Mouse (Mus musculus) heart, embryonic 15.5 days (tissue): ENCODE data around the gene Eri3. TPM values are rescaled to one million over a fixed set of nuclear protein-coding genes. Genes with fewer than 3 reads are reported as not detected.

Experiments used
- ATAC-seq: fragments of 200-750 bp; cut with Nextera tagmentation; replicated peaks from 2 replicates; pipeline ENCODE4 v1.8.0; 2017; ENCODE audit warnings: low read depth, moderate TSS enrichment; ENCODE audit not compliant: insufficient number of reproducible peaks, insufficient read depth, low FRiP score
- H3K27ac ChIP-seq: fragments of 300-500 bp; sonication (generic); 2 replicates; pipeline ENCODE4 v1.5.1; 2015; ENCODE audit warnings: mild to moderate bottlenecking, inconsistent platforms
- H3K27me3 ChIP-seq: fragments of 300-500 bp; sonication (generic); 2 replicates; pipeline ENCODE4 v1.6.1; 2015; ENCODE audit warnings: inconsistent platforms
- H3K36me3 ChIP-seq: fragments of 300-500 bp; sonication (generic); 2 replicates; pipeline ENCODE4 v1.6.1; 2015; ENCODE audit warnings: mild to moderate bottlenecking, inconsistent platforms
- H3K4me1 ChIP-seq: fragments of 300-500 bp; sonication (generic); replicated peaks from 2 replicates; pipeline ENCODE4 v1.6.1; 2015; ENCODE audit warnings: inconsistent platforms
- H3K4me2 ChIP-seq: fragments of 300-500 bp; sonication (generic); 2 replicates; pipeline ENCODE4 v1.6.1; 2015; ENCODE audit warnings: inconsistent platforms, mild to moderate bottlenecking, moderate library complexity
- H3K4me3 ChIP-seq: fragments of 300-500 bp; sonication (generic); 2 replicates; pipeline ENCODE4 v1.5.1; 2015; ENCODE audit warnings: mild to moderate bottlenecking, inconsistent platforms
- H3K9ac ChIP-seq: fragments of 300-500 bp; sonication (generic); 2 replicates; pipeline ENCODE4 v1.6.1; 2015; ENCODE audit warnings: mild to moderate bottlenecking, inconsistent platforms
- H3K9me3 ChIP-seq: fragments of 300-500 bp; sonication (generic); replicated peaks from 2 replicates; pipeline ENCODE4 v1.6.1; 2016; ENCODE audit warnings: inconsistent platforms
- WGBS: fragments of 180-500 bp; shearing (Covaris S2); methylation state at CpG from one replicate; pipeline ENCODE4 v1.1.7; 2015; ENCODE audit warnings: mixed read lengths; 5-methylcytosine and 5-hydroxymethylcytosine counted together
- polyA plus RNA-seq: library from polyadenylated mRNA; unstranded; fragments of >200 nt; fragmentation: Nextera tagmentation; extraction: Ambion mirVana; gene quantifications from 2 replicates; pipeline ENCODE4 v1.2.1, GENCODE M21; 2015

Eri3 gene
- polyA plus RNA-seq, 1 experiment from 2014 or later = 104 TPM

DNA sequence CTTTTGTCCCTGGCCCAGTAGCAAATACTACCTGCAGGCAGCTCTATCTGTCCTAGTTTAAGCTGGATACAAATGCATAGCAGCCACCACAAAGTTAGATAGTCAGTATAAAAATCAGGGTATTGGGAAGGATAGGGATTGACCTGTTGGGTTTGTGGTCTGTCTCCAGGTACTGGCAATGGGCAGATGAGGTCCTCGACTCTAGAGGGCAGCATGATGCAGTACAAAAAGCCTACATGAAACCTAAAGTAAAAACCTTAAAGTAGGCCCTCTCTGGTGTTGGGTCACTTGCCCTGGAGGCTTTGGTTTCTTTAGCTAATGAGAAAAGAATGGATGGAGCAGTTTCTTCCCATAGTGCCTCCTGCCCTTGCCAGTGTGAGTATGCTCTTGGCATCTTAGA is 78.3 kb downstream of the Eri3 start:
- Histone ChIP-seq H3K36me3 (no peaks in the 10 kb centered on the region), H3K27me3 (no peaks in the 10 kb centered on the region), H3K9me3 (no peaks in the 10 kb centered on the region), H3K9ac (no peak overlapping the region), H3K4me1 (peaks cover 14% of the 10 kb centered on the region), H3K4me3 (no peak overlapping the region), H3K4me2 (no peak overlapping the region), H3K27ac (no peak overlapping the region)
- 36% methylated on average over 1 of the region's 1 CpGs for WGBS
- ATAC-seq = no peak

- 69% methylated on average over 6 of the region's 6 CpGs for WGBS
- no peak overlapping the region for H3K9ac ChIP-seq
- 0 out of 2 replicates have a peak, but pooled peaks have one; percentile 50 for ATAC-seq
These were observed 80.0 kb downstream of the Eri3 start for GRCm38 (mm10) chr4:117630053-117630670.

GRCm38 (mm10) chr4:117633527-117633926 is 83.4 kb downstream of the Eri3 start:
- no peak for ATAC-seq
- Histone ChIP-seq H3K36me3 (no peaks in the 10 kb centered on the region), H3K27ac (no peak overlapping the region), H3K9ac (no peak overlapping the region), H3K4me1 (peaks cover 13% of the 10 kb centered on the region; the same call in 1 of the 2 replicates), H3K4me3 (no peak overlapping the region), H3K27me3 (no peaks in the 10 kb centered on the region), H3K9me3 (no peaks in the 10 kb centered on the region), H3K4me2 (no peak overlapping the region)
- 65% methylated on average over 5 of the region's 5 CpGs for WGBS

More at GRCm38 (mm10) chr4:117630053-117630670, 80.0 kb downstream of the Eri3 start:
- H3K9me3 ChIP-seq = no peaks in the 10 kb centered on the region
- H3K4me1 ChIP-seq = peaks cover 5% of the 10 kb centered on the region; the same call in 1 of the 2 replicates
- H3K4me3 ChIP-seq = no peak overlapping the region
- no peaks in the 10 kb centered on the region for H3K27me3 ChIP-seq
- H3K27ac ChIP-seq = no peak overlapping the region
- no peaks in the 10 kb centered on the region for H3K36me3 ChIP-seq
- H3K4me2 ChIP-seq = no peak overlapping the region

DNA sequence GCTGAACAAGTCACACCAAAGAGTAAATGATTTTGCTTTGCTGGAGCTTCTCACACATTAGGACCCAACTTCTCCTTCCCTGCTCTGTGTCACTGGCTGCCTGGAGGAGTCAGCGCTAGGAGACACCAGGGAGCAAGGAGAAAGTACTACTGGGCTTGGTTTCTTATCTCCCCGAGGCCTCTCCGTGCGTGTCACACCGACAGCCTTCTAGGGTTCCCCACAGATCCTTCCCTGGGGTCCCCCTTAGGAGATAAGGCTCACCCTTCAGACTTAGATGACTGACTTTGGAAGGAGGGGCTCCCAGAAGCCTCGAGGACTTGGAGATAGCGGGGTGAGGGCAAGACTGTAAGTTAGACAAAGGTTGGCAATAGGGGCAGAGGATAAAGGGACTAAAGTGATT is 84.5 kb downstream of the Eri3 start:
- H3K27ac ChIP-seq = no peak overlapping the region
- no peak for ATAC-seq
- WGBS = 65% methylated on average over 7 of the region's 7 CpGs
- H3K36me3 ChIP-seq = no peaks in the 10 kb centered on the region
- no peak overlapping the region for H3K4me2 ChIP-seq
- H3K4me1 ChIP-seq = peaks cover 13% of the 10 kb centered on the region; the same call in 1 of the 2 replicates
- no peak overlapping the region for H3K4me3 ChIP-seq
- H3K9me3 ChIP-seq = no peaks in the 10 kb centered on the region
- H3K9ac ChIP-seq = no peak overlapping the region
- H3K27me3 ChIP-seq = no peaks in the 10 kb centered on the region

GRCm38 (mm10) chr4:117636152-117636551 is 86.0 kb downstream of the Eri3 start:
- 59% methylated on average over 4 of the region's 4 CpGs for WGBS
- ATAC-seq = no peak
- Histone ChIP-seq H3K4me1 (peaks cover 7% of the 10 kb centered on the region; the same call in 1 of the 2 replicates), H3K27me3 (no peaks in the 10 kb centered on the region), H3K9ac (no peak overlapping the region), H3K9me3 (no peaks in the 10 kb centered on the region), H3K36me3 (no peaks in the 10 kb centered on the region; the same call in 1 of the 2 replicates), H3K4me3 (no peak overlapping the region), H3K27ac (no peak overlapping the region), H3K4me2 (no peak overlapping the region)

DNA sequence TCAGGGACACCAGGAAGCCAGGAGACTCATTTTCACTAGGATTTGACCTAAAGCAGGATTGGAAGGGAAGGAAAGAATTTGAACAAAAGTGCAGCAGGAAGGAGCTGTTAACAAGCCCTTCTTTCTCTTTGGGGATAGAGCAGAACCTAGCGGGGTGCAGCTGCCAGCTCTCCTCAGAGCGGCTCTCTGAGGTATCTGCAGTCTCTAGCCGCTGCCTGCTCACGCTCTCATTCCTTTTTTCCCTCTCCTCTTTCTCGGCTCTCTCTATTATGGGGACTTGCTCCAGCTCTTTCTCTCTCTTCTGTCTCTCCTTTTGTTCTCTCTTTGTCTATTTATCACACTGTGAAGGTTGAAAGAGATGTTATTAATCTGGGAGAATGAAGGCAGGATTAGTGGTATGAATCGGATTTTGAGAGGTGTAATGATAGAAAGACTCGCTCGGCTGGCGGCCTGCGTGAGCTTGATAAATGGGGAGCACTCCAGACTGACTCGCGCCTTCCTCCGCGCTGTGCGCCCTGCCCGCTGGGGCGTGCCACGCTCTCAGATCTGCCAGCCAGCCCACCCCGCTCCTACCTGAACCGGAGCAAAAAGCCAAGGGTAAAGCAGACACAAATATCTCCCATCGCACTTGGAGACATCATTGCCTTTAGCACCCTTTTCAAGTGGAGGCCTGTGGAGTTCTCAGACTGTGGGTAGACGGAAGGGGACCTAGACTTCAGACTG is 86.9 kb downstream of the Eri3 start:
- WGBS = 71% methylated on average over 22 of the region's 22 CpGs
- Histone ChIP-seq H3K4me1 (peaks cover 7% of the 10 kb centered on the region; the same call in 1 of the 2 replicates), H3K36me3 (no peaks in the 10 kb centered on the region; the same call in 1 of the 2 replicates), H3K9ac (no peak overlapping the region), H3K9me3 (no peaks in the 10 kb centered on the region), H3K4me3 (no peak overlapping the region), H3K27ac (no peak overlapping the region), H3K4me2 (no peak overlapping the region), H3K27me3 (no peaks in the 10 kb centered on the region)
- ATAC-seq = no peak

GRCm38 (mm10) chr4:117640925-117641703 is 90.9 kb downstream of the Eri3 start:
- ATAC-seq = no peak
- WGBS = 95% methylated on average over 1 of the region's 1 CpGs
- Histone ChIP-seq H3K9me3 (no peaks in the 10 kb centered on the region), H3K4me1 (peaks cover 3% of the 10 kb centered on the region; the same call in 1 of the 2 replicates), H3K27ac (no peak overlapping the region), H3K27me3 (no peaks in the 10 kb centered on the region), H3K36me3 (no peaks in the 10 kb centered on the region; the same call in 1 of the 2 replicates), H3K9ac (no peak overlapping the region), H3K4me2 (no peak overlapping the region), H3K4me3 (no peak overlapping the region)

- Histone ChIP-seq H3K9ac (no peak overlapping the region), H3K27me3 (no peaks in the 10 kb centered on the region), H3K4me2 (no peak overlapping the region), H3K9me3 (no peaks in the 10 kb centered on the region), H3K4me3 (no peak overlapping the region), H3K36me3 (no peaks in the 10 kb centered on the region; the same call in 1 of the 2 replicates), H3K4me1 (peaks cover 6% of the 10 kb centered on the region; the same call in 1 of the 2 replicates), H3K27ac (no peak overlapping the region)
- ATAC-seq = no peak
- 81% methylated on average over 1 of the region's 1 CpGs for WGBS
These were observed 91.6 kb downstream of the Eri3 start for GRCm38 (mm10) chr4:117641804-117642203.

DNA sequence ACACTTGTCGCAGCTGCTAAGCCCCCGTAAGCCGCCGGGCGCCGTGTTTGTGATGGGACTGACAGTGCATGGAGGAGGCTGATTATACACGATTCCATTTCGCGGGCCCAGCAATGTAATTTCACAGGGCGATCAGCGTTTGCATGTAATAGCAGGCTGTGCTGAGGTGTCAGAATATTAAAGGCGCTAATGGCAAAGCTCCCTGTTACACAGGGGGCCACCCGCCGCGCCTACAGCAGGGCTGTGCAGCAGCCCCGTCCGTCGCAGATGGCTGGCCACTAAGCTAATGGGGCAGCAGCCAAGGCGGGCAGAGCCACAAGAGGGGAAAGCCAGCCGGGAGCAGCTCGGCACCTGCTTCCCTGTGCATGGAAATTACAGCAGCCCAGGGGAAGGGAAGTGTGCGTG is 94.9 kb downstream of the Eri3 start:
- Histone ChIP-seq H3K27ac (no peak overlapping the region), H3K9ac (no peak overlapping the region), H3K27me3 (no peaks in the 10 kb centered on the region), H3K4me1 (peaks cover 7% of the 10 kb centered on the region; the same call in 1 of the 2 replicates), H3K36me3 (peaks cover 3% of the 10 kb centered on the region; the same call in 1 of the 2 replicates), H3K9me3 (no peaks in the 10 kb centered on the region), H3K4me3 (no peak overlapping the region), H3K4me2 (no peak overlapping the region)
- no peak for ATAC-seq
- WGBS = 60% methylated on average over 22 of the region's 22 CpGs

GRCm38 (mm10) chr4:117645859-117646258 is 95.7 kb downstream of the Eri3 start:
- H3K4me3 ChIP-seq = no peak overlapping the region
- no peak for ATAC-seq
- H3K4me1 ChIP-seq = peaks cover 7% of the 10 kb centered on the region; the same call in 1 of the 2 replicates
- no peaks in the 10 kb centered on the region for H3K9me3 ChIP-seq
- no peak overlapping the region for H3K4me2 ChIP-seq
- H3K36me3 ChIP-seq = peaks cover 8% of the 10 kb centered on the region; the same call in 1 of the 2 replicates
- WGBS = 66% methylated on average over 2 of the region's 2 CpGs
- no peak overlapping the region for H3K27ac ChIP-seq
- no peaks in the 10 kb centered on the region for H3K27me3 ChIP-seq
- H3K9ac ChIP-seq = no peak overlapping the region

- H3K36me3 ChIP-seq = peaks cover 8% of the 10 kb centered on the region; the same call in 1 of the 2 replicates
These were observed 96.3 kb downstream of the Eri3 start for GRCm38 (mm10) chr4:117646496-117646895.

More at GRCm38 (mm10) chr4:117646496-117646895, 96.3 kb downstream of the Eri3 start:
- Histone ChIP-seq H3K9me3 (no peaks in the 10 kb centered on the region), H3K27me3 (no peaks in the 10 kb centered on the region), H3K27ac (no peak overlapping the region), H3K4me1 (peaks cover 7% of the 10 kb centered on the region; the same call in 1 of the 2 replicates), H3K4me2 (no peak overlapping the region), H3K9ac (no peak overlapping the region), H3K4me3 (no peak overlapping the region)
- ATAC-seq = no peak
- WGBS = 51% methylated on average over 8 of the region's 8 CpGs
